Mouse (Mus musculus) forebrain, embryonic 10.5 days (tissue): ENCODE measurements around the gene Catsper2. TPM values are rescaled to one million over a fixed set of nuclear protein-coding genes. Genes with fewer than 3 reads are reported as not detected.
A peak's percentile ranks its signal among the peaks of the same experiment; 100 is the strongest.
"Not testable (repeated sequence)": the region's sequence is repeated elsewhere in the genome, so short reads cannot be mapped to it uniquely, and the experiment has no call there.

Experiments
- DNase-seq: peaks from one replicate; pipeline ENCODE4 v3.0.0-alpha.2; 2017; ENCODE audit warnings: low spot score; ENCODE audit errors: extremely low spot score
- H3K27ac ChIP-seq: fragments of 300-500 bp; sonication (generic); 2 replicates; pipeline ENCODE4 v1.5.1; 2016; ENCODE audit warnings: mild to moderate bottlenecking
- H3K27me3 ChIP-seq: fragments of 300-500 bp; sonication (generic); 2 replicates; pipeline ENCODE4 v1.6.1; 2016; ENCODE audit warnings: mild to moderate bottlenecking; ENCODE audit not compliant: poor library complexity, severe bottlenecking
- H3K36me3 ChIP-seq: fragments of 300-500 bp; sonication (generic); replicated peaks from 2 replicates; pipeline ENCODE4 v1.6.1; 2016; ENCODE audit warnings: mild to moderate bottlenecking, moderate library complexity
- H3K4me1 ChIP-seq: fragments of 300-500 bp; sonication (generic); 2 replicates; pipeline ENCODE4 v1.6.1; 2016
- H3K4me3 ChIP-seq: fragments of 300-500 bp; sonication (generic); 2 replicates; pipeline ENCODE4 v1.5.1; 2016; ENCODE audit warnings: mild to moderate bottlenecking, moderate library complexity
- H3K9me3 ChIP-seq: fragments of 300-500 bp; sonication (generic); 2 replicates; pipeline ENCODE4 v1.6.1; 2016; ENCODE audit warnings: mild to moderate bottlenecking, moderate library complexity
- WGBS: fragments of 180-500 bp; shearing (Covaris S2); methylation state at CpG from one replicate; pipeline ENCODE4 v1.1.7; 2016; 5-methylcytosine and 5-hydroxymethylcytosine counted together
- polyA plus RNA-seq: library from polyadenylated mRNA; unstranded; fragments of >200 nt; fragmentation: Nextera tagmentation; extraction: Ambion mirVana; gene quantifications from 2 replicates; pipeline ENCODE4 v1.2.1, GENCODE M21; 2016

The Catsper2 gene
- polyA plus RNA-seq, 1 experiment from 2014 or later, result 2.0 TPM

DNA sequence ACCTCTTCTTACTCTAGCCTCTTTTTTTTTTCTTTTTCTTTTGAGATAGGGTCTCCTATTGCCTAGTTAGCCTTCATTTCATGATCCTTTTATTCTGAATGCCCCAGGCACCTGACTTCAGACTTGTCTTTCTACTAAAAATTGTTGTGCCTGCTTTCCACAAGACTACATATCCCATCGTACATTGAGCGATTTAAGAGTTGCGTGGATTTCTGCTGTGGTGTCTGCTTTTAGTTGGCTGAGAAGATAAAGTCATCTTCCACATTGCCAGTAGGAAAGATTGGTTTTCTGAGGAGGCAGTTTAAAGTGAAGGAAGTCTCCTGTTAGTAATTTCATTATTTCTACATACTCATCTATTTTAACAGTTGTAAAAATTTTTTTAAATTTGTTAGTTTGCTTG is 2.0 kb upstream of the Catsper2 start:
- H3K4me3 ChIP-seq, result peak overlapping the region; percentile 79
- peaks cover 36% of the 10 kb centered on the region for H3K4me1 ChIP-seq
- H3K27me3 ChIP-seq, result no peaks in the 10 kb centered on the region
- 93% methylated on average over 3 of the region's 3 CpGs for WGBS
- no peak overlapping the region for H3K27ac ChIP-seq
- peaks cover 52% of the 10 kb centered on the region for H3K36me3 ChIP-seq
- no peak for DNase-seq
- no peaks in the 10 kb centered on the region for H3K9me3 ChIP-seq

DNA sequence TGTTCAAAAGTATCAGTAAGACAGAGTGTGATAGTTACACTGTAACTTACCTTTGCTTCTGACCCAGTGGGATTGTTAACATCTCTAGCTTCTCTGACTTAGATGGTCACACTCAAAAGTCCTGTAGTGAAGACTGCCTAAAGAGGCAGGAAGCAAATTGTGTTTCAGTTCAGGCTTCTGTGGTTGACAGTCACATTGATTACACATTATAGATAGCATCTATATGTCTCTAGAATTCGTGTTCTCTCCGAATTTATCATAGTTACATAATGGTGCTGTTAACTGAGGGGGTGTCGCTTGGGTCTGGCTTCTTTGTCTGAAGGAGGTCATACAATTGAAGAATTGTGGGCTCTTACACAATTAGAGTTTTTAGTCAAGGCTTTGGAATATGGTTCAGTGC is 1.5 kb upstream of the Catsper2 start:
- H3K4me3 ChIP-seq, result peak overlapping the region; percentile 79
- peaks cover 48% of the 10 kb centered on the region for H3K36me3 ChIP-seq
- H3K27ac ChIP-seq, result no peak overlapping the region
- H3K4me1 ChIP-seq, result peaks cover 36% of the 10 kb centered on the region
- no peaks in the 10 kb centered on the region for H3K27me3 ChIP-seq
- WGBS, result 76% methylated on average over 3 of the region's 3 CpGs
- H3K9me3 ChIP-seq, result no peaks in the 10 kb centered on the region
- no peak for DNase-seq

DNA sequence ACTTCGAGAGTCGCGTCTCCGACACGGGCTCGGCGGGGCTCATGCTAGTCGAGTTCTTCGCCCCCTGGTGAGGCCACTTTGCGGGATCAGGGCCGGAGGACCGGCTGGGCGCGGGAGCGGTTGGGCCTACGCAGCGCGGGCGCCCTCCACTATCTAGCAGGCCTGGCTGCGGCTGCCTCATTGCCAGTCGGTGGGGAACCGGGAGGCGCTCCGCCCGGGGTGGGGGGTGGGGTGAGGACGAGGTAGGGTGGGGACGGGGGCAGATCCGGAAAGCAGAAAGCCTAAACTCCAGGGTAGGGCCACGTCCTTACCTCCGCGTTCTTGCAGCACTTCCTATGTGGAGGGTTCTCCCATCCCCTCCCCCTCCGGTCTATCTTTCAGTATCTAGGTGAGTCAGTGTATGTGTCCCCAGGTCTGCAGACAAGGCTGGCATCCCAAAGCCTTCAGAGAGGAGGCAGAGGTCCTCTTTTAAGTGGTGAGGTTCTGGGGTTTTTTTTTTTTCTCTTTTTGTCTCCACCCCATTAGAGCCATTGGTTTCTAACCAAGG is 620 bp upstream of the Catsper2 start:
- under 1% methylated on average over 32 of the region's 32 CpGs for WGBS
- Histone ChIP-seq H3K36me3 (peaks cover 41% of the 10 kb centered on the region), H3K9me3 (no peaks in the 10 kb centered on the region), H3K4me3 (peak overlapping the region; percentile 79), H3K27ac (peak overlapping the region; percentile 97), H3K4me1 (peaks cover 36% of the 10 kb centered on the region), H3K27me3 (no peaks in the 10 kb centered on the region)
- no peak for DNase-seq

DNA sequence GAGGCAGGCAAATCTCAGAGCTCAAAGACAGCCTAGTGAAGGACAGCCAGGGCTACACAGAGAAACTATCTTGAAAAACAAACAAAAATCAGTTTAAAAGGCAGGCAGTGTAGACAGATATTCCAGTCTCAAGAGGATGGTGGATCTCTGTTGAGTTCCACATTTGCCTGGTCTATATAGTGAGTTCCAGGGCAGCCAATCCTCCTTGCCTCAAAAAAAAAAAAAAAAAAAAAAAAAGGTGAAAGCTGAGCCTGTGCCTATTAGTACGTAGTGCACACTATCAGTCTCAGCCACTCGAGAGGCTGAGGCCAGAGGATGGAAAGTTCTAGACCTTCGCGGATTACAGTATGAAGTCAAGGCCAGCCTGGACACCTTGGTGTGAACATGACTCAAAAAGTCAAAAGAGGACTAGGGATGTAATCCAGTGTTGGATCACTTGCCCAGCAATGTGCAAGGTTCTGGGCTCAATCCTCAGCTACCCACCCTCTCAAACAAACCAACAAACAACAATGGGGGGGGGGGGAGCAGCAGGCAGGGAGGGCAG is 677 bp downstream of the Catsper2 start:
- Histone ChIP-seq H3K4me1 (peaks cover 36% of the 10 kb centered on the region), H3K4me3 (peak overlapping the region; percentile 79), H3K27ac (peak overlapping the region; percentile 97), H3K27me3 (no peaks in the 10 kb centered on the region), H3K9me3 (no peaks in the 10 kb centered on the region), H3K36me3 (peaks cover 28% of the 10 kb centered on the region)
- no peak for DNase-seq
- 15% methylated on average over 4 of the region's 4 CpGs for WGBS

DNA sequence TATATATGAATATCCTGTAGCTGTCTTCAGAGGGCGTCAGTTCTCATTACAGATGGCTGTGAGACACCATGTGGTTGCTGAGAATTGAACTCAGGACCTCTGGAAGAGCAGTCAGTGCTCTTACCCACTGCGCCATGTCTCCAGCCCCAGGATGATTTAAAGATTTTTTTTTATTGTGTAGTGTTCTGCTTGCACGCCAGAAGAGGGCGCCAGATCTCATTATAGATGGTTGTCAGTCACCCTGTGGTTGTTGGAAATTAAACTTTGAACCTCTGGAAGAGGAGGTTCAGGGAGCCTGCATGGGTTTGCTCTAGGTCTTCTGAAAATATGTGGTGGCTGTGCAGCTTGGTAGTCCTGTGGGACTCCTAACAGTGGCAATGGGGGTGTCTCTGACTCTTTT is 5.4 kb downstream of the Catsper2 start:
- H3K9me3 ChIP-seq, result no peaks in the 10 kb centered on the region
- H3K27ac ChIP-seq, result no peak overlapping the region
- H3K36me3 ChIP-seq, result no peaks in the 10 kb centered on the region
- no peak overlapping the region for H3K4me3 ChIP-seq
- DNase-seq, result peak; percentile 29
- H3K27me3 ChIP-seq, result no peaks in the 10 kb centered on the region
- 29% methylated on average over 4 of the region's 4 CpGs for WGBS
- peaks cover 9% of the 10 kb centered on the region for H3K4me1 ChIP-seq

DNA sequence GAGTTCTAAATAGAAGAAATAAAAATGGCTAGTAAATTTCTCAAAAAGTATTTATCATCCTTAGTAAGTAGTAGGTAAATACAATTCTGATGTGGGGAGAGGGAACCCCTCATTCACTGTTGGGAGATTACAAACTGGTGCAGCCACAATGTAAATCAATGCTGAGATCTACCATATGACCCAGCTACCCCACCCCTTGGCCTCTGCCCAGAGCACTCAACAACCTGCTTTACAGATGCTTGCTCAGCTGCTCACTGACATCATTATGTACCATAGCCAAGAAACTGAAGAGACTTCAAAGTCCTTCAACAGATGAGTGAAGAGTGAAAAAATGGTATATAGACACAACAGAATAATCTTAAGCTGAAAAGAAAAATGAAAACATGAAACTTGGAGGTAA is 10.3 kb downstream of the Catsper2 start:
- no peak for DNase-seq
- Histone ChIP-seq H3K4me1 (no peaks in the 10 kb centered on the region), H3K4me3 (no peak overlapping the region), H3K27me3 (no peaks in the 10 kb centered on the region), H3K36me3 (no peaks in the 10 kb centered on the region), H3K27ac (no peak overlapping the region), H3K9me3 (no peaks in the 10 kb centered on the region)

DNA sequence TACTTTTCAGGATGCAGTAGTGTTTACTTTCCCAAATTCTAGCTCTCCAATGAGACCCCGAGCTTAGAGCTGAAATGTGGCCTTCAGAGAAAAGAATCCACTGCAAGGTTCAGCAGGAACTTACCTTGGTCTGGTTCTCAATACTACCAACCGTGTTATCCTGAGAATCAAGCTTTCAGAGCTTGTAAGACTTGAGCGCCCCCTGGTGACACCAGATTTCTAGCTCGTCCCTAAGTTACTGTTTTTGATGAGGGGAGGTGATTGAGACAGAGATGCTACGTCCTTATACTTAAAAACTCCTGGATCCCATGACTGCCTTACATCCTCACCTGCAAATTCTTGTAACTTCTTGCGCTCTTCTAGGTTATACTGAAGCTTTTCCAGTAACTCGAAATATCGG is 17.0 kb downstream of the Catsper2 start:
- no peak overlapping the region for H3K27ac ChIP-seq
- H3K9me3 ChIP-seq, result no peaks in the 10 kb centered on the region
- H3K4me3 ChIP-seq, result no peak overlapping the region
- peak; percentile 74 for DNase-seq
- WGBS, result 15% methylated on average over 8 of the region's 8 CpGs
- no peaks in the 10 kb centered on the region for H3K4me1 ChIP-seq
- no peaks in the 10 kb centered on the region for H3K27me3 ChIP-seq
- H3K36me3 ChIP-seq, result no peaks in the 10 kb centered on the region

DNA sequence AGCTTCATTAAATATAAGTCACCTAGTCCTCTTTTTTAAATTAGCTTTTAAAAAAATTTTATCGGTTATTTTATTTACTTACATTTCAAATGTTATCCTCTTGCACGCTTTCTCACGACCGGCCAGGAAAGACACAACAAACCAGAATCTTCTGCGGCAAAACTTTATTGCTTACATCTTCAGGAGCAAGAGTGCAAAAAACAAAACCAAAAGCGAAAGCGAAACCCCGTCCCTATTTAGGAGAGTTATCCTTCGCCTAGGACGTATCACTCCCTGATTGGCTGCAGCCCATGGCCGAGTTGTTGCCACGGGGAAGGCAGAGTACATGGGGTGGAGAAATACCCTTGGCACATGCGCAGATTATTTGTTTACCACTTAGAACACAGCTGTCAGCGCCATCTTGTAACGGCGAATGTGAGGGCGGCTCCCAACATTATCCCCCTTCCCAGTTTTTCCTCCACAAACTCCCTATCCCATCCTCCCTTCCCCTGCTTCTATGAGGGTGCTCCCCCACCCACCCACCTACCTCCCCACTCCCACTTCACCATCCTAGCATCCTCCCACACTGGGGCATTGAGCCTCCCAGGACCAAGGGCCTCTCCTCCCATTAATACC is 26.5 kb downstream of the Catsper2 start, which contains the start of gene Strc:
TSS of gene Strc (minus strand) at position 208 of the 615 bp plus-strand sequence.
- not testable (repeated sequence) for H3K4me1 ChIP-seq, DNase-seq, H3K36me3 ChIP-seq, H3K9me3 ChIP-seq, H3K27ac ChIP-seq, H3K4me3 ChIP-seq, H3K27me3 ChIP-seq
- WGBS, result 95% methylated on average over 17 of the region's 17 CpGs

DNA sequence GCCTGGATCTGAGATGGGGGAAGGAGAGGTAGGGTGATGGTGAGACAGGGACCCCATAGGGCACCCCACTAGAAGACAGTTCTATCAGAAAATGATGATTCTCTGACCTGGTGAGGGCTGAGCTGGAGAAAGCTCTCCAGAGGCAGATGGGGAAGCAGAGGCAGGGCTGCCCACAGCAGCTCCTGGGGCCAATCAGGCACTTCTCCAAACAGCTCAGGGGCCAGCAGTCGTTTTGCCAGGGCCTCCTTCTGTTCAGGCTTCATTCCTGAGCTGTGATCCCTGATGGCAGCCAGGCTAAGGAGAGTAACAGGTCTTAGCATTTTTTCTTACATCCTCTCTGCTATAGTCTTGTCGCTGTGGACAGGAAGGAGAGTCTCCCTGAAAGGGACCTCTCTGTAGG is 38.8 kb downstream of the Catsper2 start:
- 0 out of 2 replicates have a peak, but pooled peaks cover 2% of the 10 kb centered on the region for H3K4me1 ChIP-seq
- H3K27me3 ChIP-seq, result no peaks in the 10 kb centered on the region
- no peak overlapping the region for H3K4me3 ChIP-seq
- H3K27ac ChIP-seq, result no peak overlapping the region
- 53% methylated on average over 2 of the region's 2 CpGs for WGBS
- H3K9me3 ChIP-seq, result no peaks in the 10 kb centered on the region
- DNase-seq, result no peak
- H3K36me3 ChIP-seq, result no peaks in the 10 kb centered on the region

DNA sequence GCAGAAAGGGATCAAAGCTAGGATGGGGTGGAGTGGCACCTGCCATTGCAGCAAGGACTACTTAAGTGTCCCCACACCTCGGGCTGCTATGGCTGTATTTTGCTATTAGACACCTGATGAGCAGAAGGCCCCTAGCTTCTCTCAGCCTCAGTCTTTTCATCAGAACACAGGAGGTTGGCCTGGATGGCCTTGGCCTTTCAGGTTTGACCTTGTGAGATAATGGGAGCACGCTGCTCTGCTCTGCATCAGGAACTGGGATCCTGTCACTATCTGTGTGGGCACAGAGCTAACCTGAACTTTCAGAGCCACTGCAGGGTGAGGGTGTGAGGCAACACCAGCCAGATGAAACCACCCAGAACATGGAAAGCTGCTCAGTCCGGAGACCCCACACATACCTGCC is 41.3 kb downstream of the Catsper2 start:
- WGBS, result 80% methylated on average over 3 of the region's 3 CpGs
- H3K9me3 ChIP-seq, result no peaks in the 10 kb centered on the region
- DNase-seq, result no peak
- H3K27me3 ChIP-seq, result no peaks in the 10 kb centered on the region
- H3K4me3 ChIP-seq, result no peak overlapping the region
- H3K36me3 ChIP-seq, result no peaks in the 10 kb centered on the region
- H3K4me1 ChIP-seq, result no peaks in the 10 kb centered on the region
- no peak overlapping the region for H3K27ac ChIP-seq

DNA sequence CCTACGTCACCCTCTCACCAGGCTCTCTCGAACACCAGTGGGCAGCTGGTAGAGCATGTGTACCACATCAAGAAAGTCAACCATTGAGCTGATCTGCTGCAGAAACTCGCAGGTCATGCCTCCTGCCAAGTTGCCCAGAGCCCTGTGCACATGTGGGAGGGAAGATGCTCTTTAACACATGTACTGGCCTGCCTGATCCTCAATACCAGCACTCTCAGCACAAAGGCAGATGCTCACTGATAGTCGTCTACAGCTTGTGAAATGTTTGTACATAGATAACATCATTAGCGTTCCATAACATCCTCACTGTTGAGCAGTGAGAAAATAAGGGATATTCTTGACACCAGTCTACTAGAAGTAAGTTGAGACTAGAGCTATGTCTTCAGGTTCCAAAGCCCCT is 42.7 kb downstream of the Catsper2 start:
- DNase-seq, result no peak
- 84% methylated on average over 5 of the region's 5 CpGs for WGBS

DNA sequence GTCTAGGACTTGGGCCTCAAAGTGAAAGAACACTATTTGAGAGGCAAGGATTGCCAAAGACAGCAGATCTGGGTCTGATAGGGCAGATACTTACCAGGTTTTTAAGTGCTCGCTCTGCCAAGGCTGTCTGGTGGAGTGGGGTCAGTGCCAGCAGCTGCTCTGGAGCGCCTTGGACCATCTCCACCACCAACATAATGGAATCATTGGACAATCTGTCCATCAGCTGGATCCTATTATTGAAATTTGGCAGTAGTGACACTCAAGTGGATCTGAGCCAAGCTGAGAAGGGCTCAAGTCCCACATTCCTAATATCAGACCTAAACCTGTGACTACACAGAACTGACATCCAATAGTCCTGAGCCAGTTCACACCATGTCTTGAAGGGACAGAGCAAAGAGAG is 44.8 kb downstream of the Catsper2 start:
- no peak for DNase-seq
- no peaks in the 10 kb centered on the region; the same call in 1 of the 2 replicates for H3K4me1 ChIP-seq
- no peak overlapping the region for H3K4me3 ChIP-seq
- H3K27me3 ChIP-seq, result no peaks in the 10 kb centered on the region
- WGBS, result 93% methylated on average over 2 of the region's 2 CpGs
- no peaks in the 10 kb centered on the region for H3K36me3 ChIP-seq
- H3K9me3 ChIP-seq, result no peaks in the 10 kb centered on the region
- H3K27ac ChIP-seq, result no peak overlapping the region

More for the DNA sequence above, 42.7 kb downstream of the Catsper2 start:
- no peaks in the 10 kb centered on the region for H3K9me3 ChIP-seq
- no peaks in the 10 kb centered on the region for H3K36me3 ChIP-seq
- H3K4me3 ChIP-seq, result no peak overlapping the region
- H3K27me3 ChIP-seq, result no peaks in the 10 kb centered on the region
- no peaks in the 10 kb centered on the region for H3K4me1 ChIP-seq
- H3K27ac ChIP-seq, result no peak overlapping the region

DNA sequence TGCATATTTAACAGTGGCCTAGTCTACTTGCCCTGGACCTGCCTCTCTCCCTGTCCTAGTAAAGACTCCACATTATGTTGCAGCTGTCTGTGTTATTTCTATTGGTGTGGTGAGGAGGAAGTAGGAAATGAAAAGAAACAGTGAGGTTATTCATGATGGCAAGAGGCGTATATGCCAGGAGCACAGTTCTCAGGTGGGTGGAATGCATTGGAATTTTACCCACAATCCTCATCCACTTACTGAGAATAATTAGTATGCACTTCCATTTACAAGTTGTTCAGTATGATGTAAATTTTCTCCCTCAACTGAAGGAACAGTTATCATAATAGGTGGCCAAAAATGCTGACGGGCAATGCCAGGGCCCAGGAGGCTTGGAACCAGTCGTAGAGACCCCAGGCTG is 49.9 kb downstream of the Catsper2 start:
- 89% methylated on average over 3 of the region's 3 CpGs for WGBS
- Histone ChIP-seq H3K4me3 (no peak overlapping the region), H3K36me3 (no peaks in the 10 kb centered on the region), H3K4me1 (peaks cover 9% of the 10 kb centered on the region), H3K9me3 (no peaks in the 10 kb centered on the region), H3K27ac (no peak overlapping the region), H3K27me3 (peaks cover 12% of the 10 kb centered on the region)
- no peak for DNase-seq
